Mouse (Mus musculus) cerebellum, postnatal 25 days (tissue): ENCODE data around the gene Zfp853.
A peak's percentile ranks its signal among the peaks of the same experiment; 100 is the strongest.

Experiments used
- DNase-seq, 2 experiments: peaks; one replicate each; pipeline ENCODE4 v3.0.0; 2021; ENCODE audit warnings: mixed read lengths in 2 of 2

The Zfp853 gene

DNA sequence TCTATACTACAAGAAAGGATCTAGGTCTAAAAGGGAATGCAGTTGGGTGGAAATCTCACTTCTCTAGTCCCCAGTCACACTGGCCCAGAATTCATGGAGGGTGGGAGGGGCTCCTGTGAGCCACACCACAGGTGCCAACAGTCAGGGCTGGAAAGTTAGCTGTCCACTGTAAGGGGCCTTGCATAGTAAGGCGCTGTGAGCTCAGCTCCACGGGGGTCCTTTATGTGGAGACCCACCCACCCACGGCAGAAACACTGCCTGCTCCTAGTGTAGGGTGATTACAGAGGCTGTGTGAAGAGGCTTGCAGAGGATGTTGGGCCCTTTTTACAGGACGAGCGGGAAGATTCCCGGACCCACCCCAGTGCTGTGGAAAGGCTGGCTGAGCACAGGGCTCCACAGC is 41.4 kb downstream of the Zfp853 start:
- DNase-seq = peak in 1 of 2 experiments; percentile 25

DNA sequence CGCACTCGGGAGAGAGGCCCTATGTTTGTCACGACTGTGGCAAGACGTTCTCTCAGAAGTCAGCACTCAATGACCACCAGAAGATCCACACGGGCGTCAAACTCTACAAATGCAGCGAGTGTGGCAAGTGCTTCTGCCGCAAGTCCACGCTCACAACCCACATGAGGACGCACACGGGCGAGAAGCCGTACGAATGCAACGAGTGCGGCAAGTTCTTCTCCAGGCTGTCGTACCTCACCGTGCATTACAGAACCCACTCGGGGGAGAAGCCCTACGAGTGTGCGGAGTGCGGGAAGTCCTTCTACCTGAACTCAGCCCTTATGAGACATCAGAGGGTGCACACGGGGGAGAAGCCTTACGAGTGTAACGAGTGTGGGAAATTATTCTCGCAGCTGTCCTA is 48.5 kb downstream of the Zfp853 start:
- no peak for DNase-seq
